Mouse (Mus musculus) heart, embryonic 11.5 days (tissue): ENCODE data around the gene Lsm2. TPM values are rescaled to one million over a fixed set of nuclear protein-coding genes. Genes with fewer than 3 reads are reported as not detected.

ENCODE experiments used
- ATAC-seq: fragments of 200-750 bp; cut with Nextera tagmentation; replicated peaks from 2 replicates; pipeline ENCODE4 v1.8.0; 2017; ENCODE audit warnings: moderate library complexity; ENCODE audit not compliant: insufficient number of reproducible peaks, low FRiP score, low TSS enrichment
- H3K27ac ChIP-seq: fragments of 300-500 bp; sonication (generic); 2 replicates; pipeline ENCODE4 v1.5.1; 2014; ENCODE audit warnings: mild to moderate bottlenecking, low read depth, low read length
- H3K27me3 ChIP-seq: fragments of 300-500 bp; sonication (generic); 2 replicates; pipeline ENCODE4 v1.6.1; 2014; ENCODE audit warnings: mild to moderate bottlenecking, low read length, mixed read lengths; ENCODE audit not compliant: control insufficient read depth, insufficient read depth
- H3K36me3 ChIP-seq: fragments of 300-500 bp; sonication (generic); 2 replicates; pipeline ENCODE4 v1.6.1; 2014; ENCODE audit warnings: mild to moderate bottlenecking, low read length, moderate library complexity, mixed read lengths; ENCODE audit not compliant: control insufficient read depth, insufficient read depth
- H3K4me1 ChIP-seq: fragments of 300-500 bp; sonication (generic); 2 replicates; pipeline ENCODE4 v1.6.1; 2014; ENCODE audit warnings: low read length; ENCODE audit not compliant: control insufficient read depth, insufficient read depth
- H3K4me2 ChIP-seq: fragments of 300-500 bp; sonication (generic); 2 replicates; pipeline ENCODE4 v1.6.1; 2014; ENCODE audit warnings: mild to moderate bottlenecking, moderate library complexity
- H3K4me3 ChIP-seq: fragments of 300-500 bp; sonication (generic); 2 replicates; pipeline ENCODE4 v1.5.1; 2014; ENCODE audit warnings: low read depth, low read length
- H3K9ac ChIP-seq: fragments of 300-500 bp; sonication (generic); 2 replicates; pipeline ENCODE4 v1.6.1; 2014; ENCODE audit warnings: mild to moderate bottlenecking, low read depth, low read length, moderate library complexity
- H3K9me3 ChIP-seq: fragments of 300-500 bp; sonication (generic); replicated peaks from 2 replicates; pipeline ENCODE4 v1.6.1; 2016; ENCODE audit warnings: low read length; ENCODE audit not compliant: control insufficient read depth
- WGBS: fragments of 180-500 bp; shearing (Covaris S2); extraction: QIAGEN DNeasy Blood & Tissue Kit; methylation state at CpG from one replicate; pipeline ENCODE4 v1.1.7; 2014; ENCODE audit not compliant: insufficient replicate concordance; 5-methylcytosine and 5-hydroxymethylcytosine counted together
- polyA plus RNA-seq: library from polyadenylated mRNA; unstranded; fragments of >200 nt; fragmentation: Nextera tagmentation; extraction: Ambion mirVana; gene quantifications from 2 replicates; pipeline ENCODE4 v1.2.1, GENCODE M21; 2014

Gene Lsm2
- polyA plus RNA-seq, 1 experiment from 2014 or later = 169 TPM

DNA sequence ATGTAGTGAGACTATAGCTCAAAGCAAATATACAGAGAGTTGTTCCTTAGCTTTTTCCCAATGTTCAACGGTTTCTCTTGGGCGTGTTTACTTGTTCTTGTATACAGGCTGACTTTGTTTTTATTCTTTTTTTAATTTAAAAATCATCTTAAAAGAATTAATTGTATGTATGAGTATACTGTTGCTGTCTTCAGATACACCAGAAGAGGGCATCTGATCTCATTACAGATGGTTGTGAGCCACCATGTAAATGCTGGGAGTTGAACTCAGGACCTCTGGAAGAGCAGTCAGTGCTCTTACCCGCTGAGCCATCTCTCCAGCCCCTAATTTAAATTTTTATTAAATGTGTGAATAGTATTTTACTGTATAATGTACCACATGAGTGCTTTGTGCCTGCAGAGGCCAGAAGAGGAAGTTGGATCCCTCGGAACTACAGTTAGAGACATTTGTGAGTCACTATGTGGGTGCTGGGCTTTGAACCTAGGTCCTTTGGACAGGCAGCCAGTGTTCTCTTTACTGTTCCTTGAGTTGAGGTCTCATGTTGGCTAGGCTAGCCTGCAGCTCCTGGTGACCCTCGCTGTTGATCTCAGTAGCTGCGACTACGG, 25.8 kb downstream of the Lsm2 start:
- 92% methylated on average over 7 of the region's 7 CpGs for WGBS
- Histone ChIP-seq H3K9me3 (no peaks in the 10 kb centered on the region), H3K4me3 (no peak overlapping the region), H3K4me2 (no peak overlapping the region), H3K9ac (no peak overlapping the region), H3K27ac (no peak overlapping the region), H3K4me1 (peaks cover 10% of the 10 kb centered on the region), H3K27me3 (no peaks in the 10 kb centered on the region), H3K36me3 (peaks cover 48% of the 10 kb centered on the region)
- no peak for ATAC-seq

DNA sequence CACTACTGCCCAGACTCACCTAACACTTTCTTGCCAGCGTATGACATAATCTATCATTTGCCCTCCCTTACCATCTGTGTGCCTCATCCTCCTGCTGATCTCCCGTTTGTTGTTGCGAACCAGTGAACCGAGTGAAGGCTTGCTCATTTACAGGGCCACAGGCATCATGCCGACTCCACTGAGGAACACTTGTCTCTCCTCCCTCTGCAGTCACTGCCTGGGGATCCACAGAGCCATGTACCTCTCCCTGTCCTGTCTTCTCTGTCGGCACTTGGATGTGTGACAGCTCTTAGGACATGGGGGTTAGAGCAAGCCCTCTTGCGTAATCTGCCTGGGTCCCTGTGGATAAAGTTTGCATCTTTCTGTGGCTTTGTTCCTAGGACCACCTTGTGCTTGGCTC, 27.9 kb downstream of the Lsm2 start:
- no peaks in the 10 kb centered on the region for H3K9me3 ChIP-seq
- no peak overlapping the region for H3K4me3 ChIP-seq
- WGBS = 86% methylated on average over 7 of the region's 7 CpGs
- no peak overlapping the region for H3K4me2 ChIP-seq
- H3K4me1 ChIP-seq = no peaks in the 10 kb centered on the region
- ATAC-seq = no peak
- peaks cover 62% of the 10 kb centered on the region for H3K36me3 ChIP-seq
- no peaks in the 10 kb centered on the region for H3K27me3 ChIP-seq
- H3K9ac ChIP-seq = no peak overlapping the region
- no peak overlapping the region for H3K27ac ChIP-seq

DNA sequence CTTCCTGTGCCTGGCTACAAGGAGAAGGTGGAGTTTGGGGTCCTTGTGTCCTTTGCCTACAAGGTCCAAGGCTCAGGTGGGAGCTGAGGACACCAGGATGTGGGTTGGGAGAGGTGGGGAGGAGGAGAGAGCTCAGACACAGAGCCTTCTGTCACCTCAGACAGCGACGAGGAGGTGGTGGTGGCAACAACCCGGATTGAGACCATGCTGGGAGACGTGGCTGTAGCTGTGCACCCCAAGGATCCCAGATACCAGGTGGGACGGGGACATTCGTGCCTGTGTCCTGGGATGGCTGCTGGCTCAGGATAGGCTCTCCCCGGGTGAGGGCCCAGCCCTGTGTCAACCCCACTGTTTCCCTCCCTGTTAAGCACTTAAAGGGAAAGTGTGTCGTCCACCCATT, 29.8 kb downstream of the Lsm2 start:
- Histone ChIP-seq H3K27me3 (no peaks in the 10 kb centered on the region), H3K4me2 (no peak overlapping the region), H3K4me1 (peaks cover 6% of the 10 kb centered on the region; the same call in 1 of the 2 replicates), H3K9ac (no peak overlapping the region), H3K36me3 (peaks cover 66% of the 10 kb centered on the region), H3K4me3 (no peak overlapping the region), H3K27ac (no peak overlapping the region), H3K9me3 (no peaks in the 10 kb centered on the region)
- WGBS = 92% methylated on average over 8 of the region's 8 CpGs
- ATAC-seq = no peak

DNA sequence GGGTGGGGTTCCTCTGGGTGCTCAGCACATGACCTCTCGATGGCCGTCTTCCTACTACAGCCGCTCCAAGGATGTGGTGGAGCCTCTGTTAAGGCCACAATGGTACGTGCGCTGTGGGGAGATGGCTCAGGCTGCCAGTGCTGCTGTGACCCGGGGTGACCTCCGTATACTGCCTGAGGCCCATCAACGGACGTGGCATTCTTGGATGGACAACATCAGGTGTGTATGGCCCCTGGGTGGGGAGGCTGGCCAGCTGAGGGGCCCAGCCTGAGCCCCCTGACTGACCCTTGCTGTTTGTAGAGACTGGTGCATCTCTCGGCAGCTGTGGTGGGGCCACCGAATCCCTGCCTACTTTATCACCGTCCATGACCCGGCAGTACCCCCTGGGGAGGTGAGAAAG, 30.8 kb downstream of the Lsm2 start:
- Histone ChIP-seq H3K27me3 (no peaks in the 10 kb centered on the region), H3K4me2 (no peak overlapping the region), H3K9me3 (no peaks in the 10 kb centered on the region), H3K4me3 (no peak overlapping the region), H3K36me3 (peaks cover 62% of the 10 kb centered on the region), H3K9ac (no peak overlapping the region), H3K4me1 (peaks cover 8% of the 10 kb centered on the region; the same call in 1 of the 2 replicates), H3K27ac (no peak overlapping the region)
- no peak for ATAC-seq
- WGBS = 81% methylated on average over 13 of the region's 13 CpGs

DNA sequence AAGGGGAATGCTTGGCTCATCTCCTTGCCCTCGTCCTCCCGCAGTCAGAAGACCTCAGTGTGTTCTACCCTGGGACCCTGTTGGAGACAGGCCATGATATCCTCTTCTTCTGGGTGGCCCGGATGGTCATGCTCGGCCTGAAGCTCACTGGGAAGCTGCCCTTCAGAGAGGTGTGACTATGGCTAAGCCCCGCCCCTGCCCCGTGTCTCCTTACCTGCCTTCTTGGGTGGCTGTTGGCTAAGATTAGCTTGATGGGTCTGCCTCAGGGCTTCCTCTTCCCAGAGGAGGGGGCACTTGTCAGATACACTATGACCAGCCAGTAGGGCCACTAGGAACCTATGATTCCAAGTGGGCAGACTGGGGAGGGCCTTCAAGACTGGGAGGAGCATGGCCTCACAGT, 31.6 kb downstream of the Lsm2 start:
- peaks cover 8% of the 10 kb centered on the region; the same call in 1 of the 2 replicates for H3K4me1 ChIP-seq
- no peak overlapping the region for H3K9ac ChIP-seq
- H3K27me3 ChIP-seq = no peaks in the 10 kb centered on the region
- 74% methylated on average over 6 of the region's 6 CpGs for whole genome bisulfite sequencing
- H3K4me2 ChIP-seq = no peak overlapping the region
- H3K27ac ChIP-seq = no peak overlapping the region
- H3K4me3 ChIP-seq = no peak overlapping the region
- no peak for ATAC-seq
- peaks cover 55% of the 10 kb centered on the region for H3K36me3 ChIP-seq
- H3K9me3 ChIP-seq = no peaks in the 10 kb centered on the region

DNA sequence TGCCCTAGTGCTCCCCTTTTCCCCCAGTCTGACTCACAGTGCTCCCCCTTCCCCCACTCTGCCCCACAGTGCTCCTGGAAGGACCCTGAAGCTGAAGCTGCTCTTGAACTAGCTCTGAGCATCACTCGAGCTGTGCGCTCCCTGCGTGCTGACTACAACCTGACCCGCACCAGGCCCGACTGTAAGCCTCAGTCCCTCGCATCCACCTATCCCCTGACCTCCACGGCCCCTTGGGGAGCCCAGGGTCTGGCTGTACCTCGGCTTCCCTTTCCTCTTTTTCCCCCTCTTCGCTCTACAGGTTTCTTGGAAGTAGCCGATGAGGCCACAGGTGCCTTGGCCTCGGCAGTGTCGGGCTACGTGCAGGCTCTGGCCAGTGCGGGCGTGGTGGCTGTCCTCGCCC, 33.6 kb downstream of the Lsm2 start:
- no peaks in the 10 kb centered on the region for H3K27me3 ChIP-seq
- peaks cover 8% of the 10 kb centered on the region; the same call in 1 of the 2 replicates for H3K4me1 ChIP-seq
- H3K9ac ChIP-seq = no peak overlapping the region
- H3K4me2 ChIP-seq = no peak overlapping the region
- no peak overlapping the region for H3K4me3 ChIP-seq
- H3K9me3 ChIP-seq = no peaks in the 10 kb centered on the region
- ATAC-seq = no peak
- WGBS = 90% methylated on average over 16 of the region's 16 CpGs
- H3K36me3 ChIP-seq = peaks cover 46% of the 10 kb centered on the region
- no peak overlapping the region for H3K27ac ChIP-seq

DNA sequence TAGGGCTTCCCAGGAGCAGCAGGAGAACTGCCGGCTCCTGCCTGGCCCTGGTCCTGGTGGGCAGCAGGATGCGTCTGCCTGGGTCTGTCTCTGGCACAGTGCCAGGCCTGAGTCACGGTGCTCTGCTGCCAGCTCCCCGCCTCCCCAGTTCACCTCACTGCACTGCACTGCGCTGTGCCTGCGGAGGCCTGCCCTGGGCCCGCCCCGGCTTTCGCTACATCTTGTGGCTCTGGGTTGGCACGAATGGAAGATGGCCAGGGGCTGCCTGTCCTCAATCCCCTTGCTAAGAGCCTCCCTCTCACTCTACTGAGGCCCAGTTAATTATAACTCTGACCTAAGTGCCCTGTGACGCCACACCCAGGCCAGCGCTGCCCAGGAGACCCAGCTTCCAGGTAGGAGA, 34.7 kb downstream of the Lsm2 start, which contains the start of gene Vwa7:
Gene Vwa7, plus strand, starts transcription at position 204 of the 400 bp plus-strand sequence.
- no peak within 1 kb of the TSS for H3K27ac ChIP-seq
- H3K4me2 ChIP-seq = no peak within 1 kb of the TSS
- peaks cover 10% of the 10 kb centered on the region for H3K4me1 ChIP-seq
- peak; percentile 47; the same call in 1 of the 2 replicates for ATAC-seq
- H3K27me3 ChIP-seq = no peaks in the 10 kb centered on the region
- WGBS = 73% methylated on average over 12 of the region's 12 CpGs
- H3K9ac ChIP-seq = peak within 1 kb of the TSS; percentile 2; the same call in 1 of the 2 replicates
- H3K4me3 ChIP-seq = no peak within 1 kb of the TSS
- H3K36me3 ChIP-seq = peaks cover 36% of the 10 kb centered on the region
- H3K9me3 ChIP-seq = no peaks in the 10 kb centered on the region

DNA sequence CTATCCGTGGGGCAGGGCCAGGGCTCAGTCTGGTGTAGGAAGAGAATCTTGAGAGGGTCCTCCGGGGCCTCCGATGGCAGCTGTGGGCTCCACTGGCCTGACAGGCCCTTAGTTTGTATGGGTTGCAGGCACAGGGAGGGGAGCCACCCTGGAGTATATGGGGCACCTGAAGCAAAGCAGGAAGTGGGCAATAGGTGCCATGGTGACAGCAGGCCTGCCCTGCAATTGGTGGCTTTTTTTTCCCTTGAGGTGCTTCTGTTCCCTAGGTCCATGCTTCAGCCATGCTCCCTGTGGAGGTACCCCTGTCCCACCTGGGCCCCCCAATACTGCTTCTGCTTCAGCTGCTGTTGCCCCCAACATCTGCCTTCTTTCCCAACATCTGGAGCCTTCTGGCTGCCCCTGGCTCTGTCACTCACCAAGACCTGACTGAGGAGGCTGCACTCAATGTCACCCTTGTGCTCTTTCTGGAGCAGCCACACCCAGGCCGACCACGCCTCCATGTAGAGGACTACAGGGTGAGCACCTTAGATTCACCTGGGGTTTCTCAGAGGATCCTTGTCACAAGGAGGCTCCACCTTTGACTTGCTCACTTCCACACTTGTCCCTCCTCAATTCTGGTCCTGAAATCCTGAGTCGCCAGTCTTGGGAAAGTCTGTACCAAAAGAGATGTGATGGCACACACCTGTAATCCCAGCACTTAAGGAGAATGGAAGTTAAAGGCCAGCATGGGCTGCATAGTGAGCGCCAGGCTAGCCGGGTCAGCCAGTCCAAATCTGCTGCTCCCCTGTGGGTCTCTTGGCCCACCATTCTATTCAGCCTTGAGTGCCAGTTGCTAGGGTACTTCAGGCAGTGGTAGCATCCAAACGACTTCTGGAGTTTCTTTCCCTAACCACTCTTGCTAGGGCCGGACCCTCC, 35.4 kb downstream of the Lsm2 start:
- H3K27ac ChIP-seq = no peak overlapping the region
- no peaks in the 10 kb centered on the region for H3K9me3 ChIP-seq
- H3K36me3 ChIP-seq = peaks cover 30% of the 10 kb centered on the region
- 75% methylated on average over 10 of the region's 10 CpGs for WGBS
- H3K9ac ChIP-seq = peak overlapping the region; percentile 2; the same call in 1 of the 2 replicates
- no peaks in the 10 kb centered on the region for H3K27me3 ChIP-seq
- H3K4me1 ChIP-seq = peaks cover 16% of the 10 kb centered on the region
- no peak overlapping the region for H3K4me2 ChIP-seq
- H3K4me3 ChIP-seq = no peak overlapping the region
- no peak for ATAC-seq
